Mouse (Mus musculus) embryonic fibroblast, embryonic 13.5 days (primary cell): ENCODE data around the gene Nudt10. TPM values are rescaled to one million over a fixed set of nuclear protein-coding genes. Genes with fewer than 3 reads are reported as not detected.
"Not testable (repeated sequence)": the region's sequence is repeated elsewhere in the genome, so short reads cannot be mapped to it uniquely, and the experiment has no call there.

Experiments
- H3K27ac ChIP-seq: 2 replicates; pipeline ENCODE4 v1.5.1; 2012; ENCODE audit warnings: low read length, control low read depth, inconsistent platforms; ENCODE audit not compliant: insufficient read depth
- H3K4me1 ChIP-seq: 2 replicates; pipeline ENCODE4 v1.6.1; 2011; ENCODE audit warnings: low read length; ENCODE audit not compliant: control insufficient read depth, insufficient read depth
- H3K4me3 ChIP-seq: 2 replicates; pipeline ENCODE4 v1.5.1; 2011; ENCODE audit warnings: mild to moderate bottlenecking, control low read depth, low read length; ENCODE audit not compliant: insufficient read depth
- CTCF ChIP-seq: IDR thresholded peaks from 2 replicates; pipeline ENCODE4 v1.5.1; 2011; ENCODE audit warnings: mild to moderate bottlenecking, control low read depth, low read length, moderate library complexity, borderline replicate concordance; ENCODE audit not compliant: insufficient read depth
- POLR2A ChIP-seq: IDR thresholded peaks from 2 replicates; pipeline ENCODE4 v1.6.1; 2011; ENCODE audit warnings: low read depth, mild to moderate bottlenecking, control low read depth, low read length, moderate library complexity
- polyA plus RNA-seq: library from polyadenylated mRNA; stranded (reverse); fragments of >200 nt; gene quantifications from 2 replicates; pipeline ENCODE4 v1.2.4, GENCODE M21; 2011; ENCODE audit warnings: low read depth; ENCODE audit not compliant: missing spikeins, insufficient read length

Nudt10 gene
- not detected in 2 replicates for polyA plus RNA-seq

DNA sequence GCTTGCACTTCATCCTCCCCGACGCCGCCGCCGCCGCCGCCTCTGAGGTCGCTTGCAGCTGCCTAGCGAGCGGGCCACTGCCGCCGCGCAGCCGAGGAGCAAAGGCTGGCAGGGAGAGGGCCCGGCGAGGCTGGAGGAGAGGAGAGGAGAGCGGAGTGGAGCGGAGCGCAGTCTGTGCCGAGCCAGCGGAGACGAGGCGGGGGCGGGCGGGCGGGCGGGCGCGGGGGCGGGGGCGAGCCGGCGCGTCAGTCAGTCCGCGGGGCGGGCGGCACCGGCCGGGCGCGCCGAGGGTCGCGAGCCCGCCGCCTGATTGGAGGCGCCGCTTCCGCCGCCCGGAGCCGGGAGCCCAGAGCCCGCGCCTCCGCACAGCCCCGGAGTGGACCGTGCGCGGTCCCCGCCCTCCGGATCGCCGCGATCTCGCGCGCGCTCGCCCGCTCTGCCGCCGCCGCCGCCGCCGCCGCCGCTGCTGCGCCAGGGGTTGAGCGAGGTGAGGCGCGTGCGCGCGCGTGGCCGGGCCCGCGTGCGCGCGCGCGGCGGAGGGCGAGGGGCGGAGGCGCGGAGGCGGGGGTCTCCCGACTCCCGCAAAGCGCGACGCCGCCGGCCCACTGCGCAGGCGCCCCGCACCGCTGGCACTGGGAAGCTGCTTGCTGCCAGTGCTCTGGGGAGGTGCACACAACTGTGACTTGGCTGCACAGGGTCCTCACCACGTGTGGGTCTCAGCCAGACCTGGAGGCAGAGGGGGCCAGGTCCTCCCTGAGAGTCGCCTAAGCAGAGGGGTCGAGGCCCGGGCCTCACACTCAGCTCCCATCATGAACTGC, at the start of gene Nudt10:
Gene Nudt10, minus strand, starts transcription at position 193 of the 818 bp plus-strand sequence.
- H3K27ac ChIP-seq, H3K4me1 ChIP-seq: not testable (repeated sequence)
- H3K4me3 ChIP-seq, result peak within 1 kb of the TSS; percentile 27

DNA sequence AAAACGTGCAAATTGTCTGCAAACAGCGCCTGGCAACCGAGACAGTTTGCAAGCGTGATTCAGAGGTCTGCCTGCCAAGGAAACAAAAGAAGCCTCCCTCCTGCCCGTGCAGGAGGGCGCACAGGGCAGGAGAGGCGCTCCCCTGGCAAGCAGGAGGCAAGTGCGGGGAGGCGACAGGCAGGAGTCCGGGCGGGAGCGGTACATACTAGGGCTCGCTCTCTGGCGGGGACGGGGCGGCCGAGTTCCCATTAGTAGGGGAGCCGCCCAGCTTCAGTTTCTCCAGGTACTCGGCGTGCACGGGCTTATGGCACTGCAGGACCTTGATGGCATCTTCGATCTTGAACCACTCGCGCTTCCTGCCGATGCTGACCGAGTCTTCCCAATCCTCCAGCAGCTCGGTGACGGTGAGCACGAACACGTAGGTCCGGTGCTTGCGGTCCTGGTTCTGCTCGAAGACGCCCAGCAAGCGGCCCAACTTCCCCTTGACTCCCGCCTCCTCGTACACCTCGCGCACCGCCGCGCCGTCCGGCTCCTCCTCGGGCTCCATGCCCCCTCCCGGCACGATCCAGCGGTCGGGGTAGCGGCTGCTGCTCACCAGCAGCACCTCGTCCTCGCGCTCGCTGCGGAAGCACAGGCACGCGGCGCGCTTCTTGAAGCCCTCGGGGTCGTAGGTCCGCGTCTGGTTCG, 536 bp downstream of the Nudt10 start:
- not testable (repeated sequence) for H3K4me1 ChIP-seq, H3K4me3 ChIP-seq, H3K27ac ChIP-seq

DNA sequence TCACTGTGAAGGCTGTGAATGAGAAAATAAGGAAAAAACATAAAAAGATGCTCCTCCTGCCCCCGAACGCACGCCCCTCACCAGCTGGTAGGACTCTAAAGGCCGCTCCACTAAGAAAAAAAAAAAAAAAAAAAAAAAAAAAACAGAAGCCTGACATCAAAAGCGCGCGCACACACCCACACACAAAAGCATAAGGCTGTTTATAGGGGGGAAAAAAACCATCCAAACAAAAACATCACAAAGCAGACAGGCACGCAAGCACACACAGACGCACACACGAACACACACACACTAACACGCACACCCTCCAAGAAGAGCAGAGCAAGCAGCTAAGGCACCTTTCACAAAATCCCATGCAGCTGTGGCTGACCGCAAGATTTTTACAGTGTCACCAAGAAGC, 1.1 kb downstream of the Nudt10 start:
- TF ChIP-seq CTCF (no peak), POLR2A (no peak)
- Histone ChIP-seq H3K4me3 (peak overlapping the region; percentile 27), H3K27ac (no peak overlapping the region), H3K4me1 (no peaks in the 10 kb centered on the region)

Other genes starting within 250 kb of the Nudt10 start
- 0.79 TPM in 1 of 2 replicates, not detected in the other for gene Nudt11, start 125.6 kb downstream of the Nudt10 start, polyA plus RNA-seq
- gene AU022751, start 89.6 kb downstream of the Nudt10 start, polyA plus RNA-seq, result not detected in 2 replicates
- 0.18 TPM in 1 of 2 replicates, not detected in the other for gene Bmp15, start 147.7 kb upstream of the Nudt10 start, polyA plus RNA-seq
- gene Shroom4, start 226.8 kb upstream of the Nudt10 start, polyA plus RNA-seq, result 21.9 and 26.5 TPM in 2 replicates